Mouse (Mus musculus): ENCODE measurements around the gene Abca1.

The Abca1 gene

DNA sequence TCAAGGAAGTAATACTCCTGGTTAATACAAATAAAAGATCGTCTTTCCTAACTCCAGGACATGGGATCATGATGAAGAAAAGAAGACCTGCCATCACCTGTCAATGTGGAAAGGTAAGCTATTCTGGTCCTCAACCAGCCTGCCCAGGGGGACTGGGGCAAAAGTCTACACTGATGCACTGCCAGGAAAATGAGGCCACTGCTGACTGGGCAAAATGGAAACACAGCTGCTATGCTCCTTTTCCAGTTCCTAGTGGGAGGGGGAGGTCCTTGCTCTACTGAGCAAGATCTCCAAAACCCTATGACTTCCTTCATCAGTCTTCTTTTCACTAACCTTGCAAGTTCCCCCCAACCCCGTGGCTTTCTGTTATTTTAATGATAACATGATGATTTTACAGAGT is 73.1 kb downstream of the Abca1 start:
- in situ Hi-C loops (cut with MboI, MseI): no loop called here

DNA sequence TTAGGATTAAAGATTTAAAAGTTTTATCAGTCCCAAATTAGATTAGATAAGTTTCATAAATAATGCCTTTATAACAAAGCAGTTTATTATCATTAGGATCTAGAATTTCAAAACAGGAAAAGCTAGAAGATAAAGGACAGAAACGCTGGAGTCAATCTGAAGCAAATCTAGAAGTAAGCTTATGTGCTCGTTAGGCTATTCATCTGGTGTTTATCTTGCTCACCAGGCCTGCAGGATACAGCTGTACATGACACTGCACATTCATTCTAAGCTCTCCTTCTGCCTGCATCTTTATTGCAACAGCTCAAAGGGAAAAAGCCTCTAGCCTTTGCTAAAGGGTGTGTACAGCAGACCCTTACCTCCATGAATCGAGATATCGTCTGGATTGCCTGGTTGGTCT is 74.1 kb downstream of the Abca1 start:
- in situ Hi-C loops (cut with MboI, MseI): no loop called here

DNA sequence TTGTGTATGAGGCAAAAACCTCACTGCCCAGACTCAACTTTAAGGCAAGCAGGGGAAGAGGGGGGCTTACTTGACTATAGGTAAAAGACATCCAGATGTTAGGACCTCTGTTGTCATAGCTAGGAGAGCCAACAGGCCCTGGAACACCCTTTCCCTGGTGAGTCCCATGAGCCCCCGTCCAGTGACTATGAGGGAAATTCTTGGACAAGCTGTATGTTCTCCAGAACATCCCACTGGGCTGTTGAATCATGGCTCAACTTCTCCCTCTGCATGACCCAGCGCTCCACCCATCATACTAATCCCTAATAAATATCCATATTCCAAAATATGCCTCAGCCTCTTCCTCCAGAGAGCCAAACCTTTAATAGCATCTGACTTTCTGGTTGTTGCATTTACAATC is 76.6 kb downstream of the Abca1 start:
- in situ Hi-C loops (cut with MboI, MseI): no loop called here

DNA sequence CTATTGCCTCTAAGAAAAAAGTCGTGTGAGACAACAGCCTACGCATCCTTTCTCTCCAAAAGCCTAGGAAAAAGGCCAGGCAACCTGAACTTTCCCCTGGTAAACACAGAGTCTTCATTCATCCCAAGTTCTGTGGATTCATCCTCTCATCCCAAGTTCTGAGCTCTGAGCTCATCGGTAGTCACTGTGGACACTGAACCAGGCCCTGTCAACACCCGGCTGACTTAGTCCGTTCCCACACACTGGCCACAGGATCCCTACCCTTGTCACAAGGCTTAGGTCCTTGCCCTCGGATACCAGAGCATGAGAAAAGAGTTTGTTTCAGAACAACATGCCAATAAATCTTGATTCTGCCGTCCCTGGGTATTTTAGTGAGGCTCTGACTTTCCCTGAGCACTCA is 77.2 kb downstream of the Abca1 start:
- in situ Hi-C loops (cut with MboI, MseI): no loop called here

DNA sequence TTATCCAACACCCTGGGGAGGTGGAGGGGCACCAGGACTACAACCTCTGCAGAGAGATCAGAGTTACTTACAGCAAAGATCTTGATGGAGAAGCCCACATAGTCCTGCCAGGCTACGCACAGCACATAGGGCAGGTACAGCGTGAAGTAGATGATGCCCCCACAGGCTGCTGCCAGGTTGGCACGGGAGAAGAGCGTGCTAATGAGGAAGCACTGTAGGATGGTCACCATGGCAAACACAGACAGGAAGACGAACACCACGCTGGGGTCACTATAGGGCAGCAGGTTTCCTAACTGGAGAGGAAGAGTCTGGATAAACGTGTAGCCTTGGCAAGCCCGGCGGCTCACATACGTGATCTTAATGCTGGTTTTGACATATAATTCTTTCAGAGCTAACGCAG is 77.8 kb downstream of the Abca1 start:
- in situ Hi-C loops (cut with MboI, MseI): no loop called here

DNA sequence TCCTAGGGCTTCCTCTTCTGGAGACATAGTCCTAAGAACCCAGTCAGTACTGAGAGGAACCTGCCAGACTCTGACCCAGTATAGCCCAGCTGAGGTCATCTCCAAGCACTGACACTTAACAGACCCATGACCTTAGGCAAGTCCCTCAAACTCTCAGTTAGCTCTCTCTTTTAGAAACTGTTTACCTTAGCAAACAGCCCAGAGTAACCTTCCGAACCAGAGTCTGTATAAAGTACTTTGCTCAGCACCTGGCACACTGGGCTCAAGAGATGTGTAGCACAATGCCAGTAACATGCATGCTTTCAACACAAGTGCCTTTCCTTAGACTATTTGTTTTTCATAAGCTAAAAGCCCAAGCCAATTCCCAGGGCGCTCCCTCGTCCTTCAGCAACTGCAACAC is 79.4 kb downstream of the Abca1 start:
- in situ Hi-C loops (cut with MboI, MseI): no loop called here

DNA sequence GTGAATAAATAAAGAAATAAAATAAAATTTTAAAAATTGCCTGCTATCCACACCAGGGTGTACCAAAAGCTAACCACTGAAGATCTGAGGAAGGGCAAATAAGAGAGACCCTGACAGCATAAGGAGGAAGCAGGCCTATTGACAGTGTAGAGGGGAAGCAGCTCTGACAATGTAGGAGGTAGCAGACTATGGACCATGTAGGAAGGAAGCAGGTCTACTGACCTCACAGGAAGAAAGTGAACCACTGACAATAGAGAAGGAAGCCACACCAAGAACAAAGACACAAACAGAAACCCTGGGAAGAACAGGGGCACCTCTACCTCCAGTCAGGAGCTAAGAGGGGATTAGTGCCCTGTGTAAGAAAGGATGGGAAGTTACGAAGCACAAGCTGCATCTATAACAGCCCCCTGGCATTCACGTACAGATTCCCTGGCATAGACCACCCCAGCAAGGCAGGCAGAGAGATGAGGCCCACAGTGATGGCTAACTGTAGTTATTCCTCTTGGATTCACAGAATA is 80.8 kb downstream of the Abca1 start:
- in situ Hi-C loops (cut with MboI, MseI): no loop called here

DNA sequence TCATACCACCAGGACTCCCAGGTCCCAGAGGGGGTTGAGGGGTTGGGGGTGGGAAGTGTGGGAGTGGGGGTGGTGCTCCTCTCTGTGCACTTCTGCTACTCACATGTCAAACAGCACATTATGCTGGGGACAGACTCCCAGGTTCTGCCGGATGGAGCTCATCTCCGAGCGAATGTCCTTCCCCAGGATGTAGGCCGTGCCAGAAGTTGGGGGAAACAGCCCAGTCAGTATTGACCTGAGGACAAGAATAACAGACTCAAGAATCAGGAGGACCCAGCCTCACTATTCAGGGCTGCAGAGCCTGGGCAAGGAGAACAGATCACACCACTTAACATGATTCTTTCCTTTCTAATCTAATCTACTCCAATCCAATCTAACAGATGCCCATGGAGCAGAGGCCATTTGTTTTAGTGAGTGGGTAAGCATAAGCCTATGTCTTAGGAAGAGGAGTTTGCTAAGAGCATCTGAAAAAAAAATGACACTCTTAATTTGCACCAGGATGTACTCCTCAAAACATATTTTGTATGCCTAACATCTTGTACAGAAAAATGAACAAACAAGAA is 82.8 kb downstream of the Abca1 start:
- in situ Hi-C loops (cut with MboI, MseI): no loop called here

DNA sequence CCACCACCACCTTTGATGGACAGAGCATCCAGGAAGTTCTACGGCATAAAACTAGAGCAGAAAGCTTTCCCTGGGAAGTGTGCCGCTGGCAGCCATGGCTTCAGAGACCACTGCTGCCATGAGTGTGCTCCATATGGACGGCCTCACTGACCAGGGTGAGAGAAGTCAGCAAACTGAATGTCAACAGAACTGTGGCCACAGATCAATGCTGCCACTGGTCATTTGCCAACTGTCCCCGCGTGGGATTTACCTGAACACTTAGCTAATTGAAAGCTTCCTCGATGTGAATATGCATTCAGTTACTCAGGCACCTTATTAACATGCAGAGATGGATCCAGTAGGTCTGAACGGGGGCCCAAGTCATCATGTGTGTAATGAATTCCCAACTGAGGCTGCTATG is 86.7 kb downstream of the Abca1 start:
- in situ Hi-C loops (cut with MboI, MseI): no loop called here

DNA sequence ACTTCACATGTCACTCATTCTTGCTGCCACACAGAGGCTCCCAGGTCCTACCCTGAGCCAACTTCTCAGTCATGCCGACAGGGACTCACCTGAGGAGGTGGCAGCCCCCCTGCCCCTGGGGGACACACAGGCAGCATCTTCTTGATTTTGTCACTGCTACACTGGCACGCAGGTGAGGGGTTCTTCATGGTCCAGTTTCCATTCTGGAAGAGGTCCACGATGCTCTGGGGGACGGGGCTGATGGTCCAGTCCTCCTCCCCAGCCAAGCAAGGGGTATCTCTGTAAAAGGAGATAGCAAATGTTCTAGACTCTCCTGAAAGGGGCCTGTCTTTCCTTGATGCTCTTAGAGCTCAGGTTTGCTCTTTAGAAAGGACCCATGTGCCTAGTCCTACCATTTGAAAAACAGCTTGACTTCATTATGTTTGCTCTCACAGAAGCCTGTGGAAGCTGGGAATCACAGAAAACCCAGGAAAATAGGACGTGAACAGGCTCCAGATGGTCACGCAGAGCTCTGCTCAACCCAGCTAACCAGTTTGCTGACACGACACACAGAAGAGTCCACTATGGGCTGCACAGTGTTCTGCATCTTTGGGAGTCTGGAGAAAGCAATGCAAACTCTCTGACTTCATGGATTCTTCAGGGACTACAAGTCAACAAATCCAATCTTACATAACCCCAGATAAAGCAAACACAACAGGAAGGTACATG is 97.2 kb downstream of the Abca1 start:
- in situ Hi-C loops (cut with MboI, MseI): no loop called here

DNA sequence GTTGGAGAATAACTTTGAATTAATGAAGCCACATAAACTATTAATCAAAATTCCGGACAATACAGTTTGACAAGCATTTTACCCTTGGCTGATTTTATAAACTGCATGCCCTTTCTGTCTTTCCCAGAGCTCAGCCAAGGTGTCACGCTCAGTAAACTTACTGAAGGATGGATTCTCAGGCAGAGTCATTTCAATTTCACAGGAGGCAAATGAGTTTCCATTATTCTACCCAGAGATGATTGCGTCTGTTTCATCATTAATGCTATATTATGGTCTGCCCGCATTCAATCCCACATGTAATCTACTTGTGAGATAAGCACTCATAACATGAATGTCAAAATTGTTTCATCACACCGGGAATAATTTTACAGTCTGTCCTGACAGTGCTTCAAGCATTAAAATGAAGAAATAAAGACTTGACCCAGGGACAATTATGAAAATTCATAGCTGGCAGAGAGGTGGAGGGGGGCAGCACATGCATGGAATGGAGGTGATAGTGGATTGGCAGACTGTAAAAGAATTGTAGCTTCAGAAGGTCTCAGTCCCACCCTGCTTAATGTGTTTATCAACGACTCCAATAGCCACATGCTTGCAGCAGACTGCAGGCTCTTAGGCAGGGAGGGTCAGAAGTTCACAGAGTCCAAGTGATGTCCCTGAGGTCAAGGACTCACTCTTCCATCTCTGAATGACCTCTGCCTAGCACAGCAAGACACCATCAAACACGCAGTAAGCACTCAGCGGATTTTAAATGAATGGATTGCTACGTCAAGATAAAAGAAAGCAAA is 113.3 kb downstream of the Abca1 start:
- in situ Hi-C loops (cut with MboI, MseI): no loop called here

DNA sequence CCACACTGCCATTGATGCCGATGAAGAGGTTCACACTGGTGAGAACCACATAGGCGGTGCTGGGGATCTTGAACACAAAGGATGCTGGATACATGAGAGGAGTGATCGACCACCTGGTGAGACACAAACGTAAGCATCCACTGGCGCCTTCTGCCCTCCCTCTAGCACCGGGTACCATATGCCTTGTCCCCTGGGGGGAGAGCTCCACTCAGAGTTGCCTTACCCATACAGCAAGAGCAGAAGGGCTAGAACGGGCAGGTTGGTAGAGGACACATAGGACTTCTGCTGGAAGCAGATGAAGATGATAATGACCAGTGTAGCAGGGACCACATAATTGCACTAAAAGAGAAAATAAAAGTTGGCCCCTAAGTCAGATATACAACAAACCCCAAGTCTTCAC is 113.9 kb downstream of the Abca1 start:
- in situ Hi-C loops (cut with MboI, MseI): no loop called here

DNA sequence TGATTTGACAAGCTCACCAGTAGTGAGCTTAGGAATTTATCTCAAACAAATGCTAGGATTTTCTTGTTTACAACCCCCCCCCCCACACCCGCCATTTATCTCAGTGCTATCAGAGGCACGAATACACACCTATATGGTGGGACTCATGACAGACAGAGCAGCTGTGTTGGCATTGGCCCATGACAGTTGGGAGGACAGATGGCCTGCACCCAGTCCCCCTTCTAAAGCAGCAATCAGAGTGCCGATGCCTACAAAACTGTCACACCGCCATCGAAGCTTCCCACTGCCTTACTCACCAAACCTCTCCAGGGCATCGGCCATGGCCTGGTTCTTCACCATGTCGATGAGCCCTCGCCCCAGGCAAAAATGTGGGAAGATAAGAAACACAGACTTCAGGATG is 115.9 kb downstream of the Abca1 start:
- in situ Hi-C loops (cut with MboI, MseI): no loop called here

DNA sequence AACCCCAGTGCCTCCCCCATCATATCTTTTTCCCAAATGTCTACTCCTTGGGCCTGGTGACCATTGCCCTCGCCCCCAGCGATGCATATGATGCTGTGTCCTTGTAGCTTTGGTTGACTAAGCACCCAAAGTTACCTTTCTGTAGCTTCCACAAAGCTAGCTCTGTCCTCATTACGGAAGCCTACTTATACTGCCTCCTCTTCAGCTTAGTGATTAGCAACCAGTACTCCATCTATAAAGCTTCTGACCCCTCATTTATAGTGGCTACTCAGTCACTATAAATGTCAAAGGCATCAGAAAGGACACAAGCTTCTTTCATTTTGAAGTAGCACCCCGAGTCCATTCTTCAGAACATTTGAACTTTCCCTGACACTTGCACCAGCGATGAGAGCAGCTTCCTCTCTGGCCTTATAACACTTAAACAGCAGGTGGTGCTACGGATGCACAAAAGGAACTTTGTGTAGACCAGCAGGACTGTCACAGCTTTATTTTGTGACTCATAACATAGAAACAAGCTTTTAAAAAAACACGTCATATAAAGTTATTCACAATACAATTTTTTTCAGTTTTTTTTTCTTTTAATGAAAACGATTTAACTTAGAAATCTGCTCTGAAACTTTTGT is 129.3 kb downstream of the Abca1 start:
- in situ Hi-C loops (cut with MboI, MseI): no loop called here

DNA sequence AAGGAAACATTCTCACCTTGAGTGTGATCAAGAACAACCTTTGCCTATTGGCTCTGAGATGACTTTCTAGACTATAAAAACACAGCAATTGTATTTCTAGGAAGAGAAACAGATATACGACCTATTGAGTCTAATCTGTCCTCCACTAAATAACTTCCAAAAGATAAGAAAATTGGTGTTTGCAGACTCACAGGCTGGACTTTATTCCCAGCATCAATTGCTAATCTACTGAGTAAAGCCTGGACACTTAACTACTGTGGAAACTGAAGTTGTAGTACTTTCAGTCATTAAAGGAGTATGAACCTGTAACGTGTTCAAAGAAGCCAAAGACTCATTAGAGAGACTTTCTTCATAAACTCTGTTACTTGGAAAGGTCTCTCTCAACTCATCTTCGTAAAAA is 131.9 kb downstream of the Abca1 start:
- in situ Hi-C loops (cut with MboI, MseI): no loop called here

DNA sequence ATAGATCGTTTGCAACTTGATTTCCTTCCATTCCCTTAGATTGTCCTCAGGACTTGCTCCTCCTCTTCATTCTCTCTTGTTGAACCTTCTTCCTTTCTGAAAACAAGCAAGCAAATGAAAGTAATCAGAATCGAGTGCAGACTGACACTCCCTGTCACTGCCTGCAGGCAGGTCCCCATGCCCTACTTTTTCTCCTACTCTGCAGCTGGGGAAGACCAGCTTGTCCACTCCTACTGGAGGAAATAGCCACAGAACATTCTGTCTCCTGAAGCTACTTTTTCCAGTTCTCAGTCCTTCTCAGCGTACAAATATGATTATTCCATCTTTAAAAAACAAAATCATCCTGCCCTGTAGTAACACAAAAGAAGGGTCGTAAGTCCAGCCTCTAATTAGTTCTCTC is 135.3 kb downstream of the Abca1 start:
- in situ Hi-C loops (cut with MboI, MseI): no loop called here

DNA sequence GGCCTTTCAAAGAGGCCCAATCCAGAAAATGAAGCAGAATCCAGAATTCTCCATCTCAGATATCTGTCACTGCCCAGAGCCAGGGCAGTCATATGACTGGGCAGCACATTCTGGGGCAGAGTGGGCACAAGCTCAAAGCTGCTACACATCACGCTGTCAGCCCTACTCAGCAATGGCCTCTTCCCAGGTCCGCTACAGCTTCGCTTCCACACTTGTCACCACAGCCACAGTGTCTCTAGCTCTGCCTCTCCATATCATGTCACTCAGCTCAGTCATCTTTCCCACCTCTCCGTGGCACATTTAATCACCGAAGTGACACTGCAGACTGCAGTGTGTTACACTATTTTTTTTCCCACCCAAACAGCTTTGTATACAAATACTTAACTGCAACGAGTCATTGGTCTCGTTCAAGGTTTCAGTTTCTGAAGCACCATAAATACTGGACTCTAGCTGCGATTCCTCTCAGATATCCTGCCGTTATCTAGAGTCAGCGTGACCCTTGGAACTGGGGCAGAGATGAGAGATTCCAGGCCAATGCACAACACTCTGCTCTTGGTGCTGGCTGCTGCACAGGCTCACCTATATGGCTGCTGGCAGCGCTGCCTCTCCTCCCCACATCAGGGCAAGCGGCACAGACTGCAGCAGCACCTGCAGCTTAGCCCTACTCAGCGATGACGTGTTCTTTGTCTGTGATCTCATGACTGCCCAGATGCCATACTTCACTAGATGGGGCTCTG is 136.3 kb downstream of the Abca1 start:
- in situ Hi-C loops (cut with MboI, MseI): no loop called here

DNA sequence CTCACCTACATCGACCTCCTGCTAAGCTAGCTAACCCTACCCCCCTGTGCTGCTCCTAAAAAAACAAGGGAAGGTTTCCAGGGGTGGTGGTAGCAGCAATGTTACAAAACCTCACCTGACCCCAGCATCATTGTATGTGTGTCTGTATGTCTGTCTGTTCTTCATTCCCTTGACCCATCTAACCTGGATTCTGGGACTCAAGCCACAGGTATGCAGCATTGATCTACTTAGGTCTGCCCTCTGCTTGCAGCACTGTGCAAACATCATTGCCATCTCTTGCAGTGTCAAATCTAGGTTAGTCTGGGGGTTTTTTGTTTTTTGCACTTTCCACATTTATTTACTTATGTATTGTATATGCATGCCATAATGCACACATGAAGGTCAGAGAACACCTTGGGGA is 141.3 kb downstream of the Abca1 start:
- in situ Hi-C loops (cut with MboI, MseI): no loop called here

DNA sequence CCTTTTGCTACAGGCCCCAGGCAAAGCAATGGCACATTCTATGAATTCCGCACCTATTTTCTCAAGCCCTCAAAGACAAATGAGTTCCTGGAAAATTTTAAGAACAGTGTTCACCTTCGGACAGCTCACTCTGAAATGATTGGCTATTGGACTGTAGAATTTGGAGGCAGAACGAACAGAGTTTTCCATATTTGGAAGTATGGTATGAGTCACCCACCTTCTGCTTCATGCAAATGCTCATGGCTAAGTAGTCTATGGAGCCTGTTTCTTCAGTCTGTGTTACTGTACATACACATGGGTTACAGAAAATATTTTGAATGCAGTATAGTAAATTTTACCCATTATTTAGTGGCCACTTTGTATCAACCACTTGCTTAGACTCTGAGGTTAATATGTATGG is 144.7 kb downstream of the Abca1 start:
- in situ Hi-C loops (cut with MboI, MseI): no loop called here

DNA sequence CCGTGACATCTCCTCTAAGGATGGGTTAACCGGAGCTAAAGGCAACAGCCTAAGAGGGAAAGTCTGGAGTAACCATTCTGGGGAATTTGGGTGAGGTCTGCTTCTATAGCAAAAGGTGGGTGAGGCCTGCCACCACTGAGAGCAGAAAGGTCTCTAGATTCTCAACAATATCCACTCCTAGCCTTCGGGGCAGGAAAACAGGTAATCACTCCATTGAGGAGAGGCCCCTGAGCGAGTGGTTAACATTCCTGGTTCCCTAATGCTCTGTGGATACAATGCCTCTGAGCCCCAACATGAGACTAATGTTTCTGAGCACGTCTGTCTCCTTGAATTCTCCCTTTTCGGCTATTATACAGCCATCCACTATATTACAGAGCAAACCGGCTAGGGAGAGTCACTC is 145.3 kb downstream of the Abca1 start:
- in situ Hi-C loops (cut with MboI, MseI): no loop called here

DNA sequence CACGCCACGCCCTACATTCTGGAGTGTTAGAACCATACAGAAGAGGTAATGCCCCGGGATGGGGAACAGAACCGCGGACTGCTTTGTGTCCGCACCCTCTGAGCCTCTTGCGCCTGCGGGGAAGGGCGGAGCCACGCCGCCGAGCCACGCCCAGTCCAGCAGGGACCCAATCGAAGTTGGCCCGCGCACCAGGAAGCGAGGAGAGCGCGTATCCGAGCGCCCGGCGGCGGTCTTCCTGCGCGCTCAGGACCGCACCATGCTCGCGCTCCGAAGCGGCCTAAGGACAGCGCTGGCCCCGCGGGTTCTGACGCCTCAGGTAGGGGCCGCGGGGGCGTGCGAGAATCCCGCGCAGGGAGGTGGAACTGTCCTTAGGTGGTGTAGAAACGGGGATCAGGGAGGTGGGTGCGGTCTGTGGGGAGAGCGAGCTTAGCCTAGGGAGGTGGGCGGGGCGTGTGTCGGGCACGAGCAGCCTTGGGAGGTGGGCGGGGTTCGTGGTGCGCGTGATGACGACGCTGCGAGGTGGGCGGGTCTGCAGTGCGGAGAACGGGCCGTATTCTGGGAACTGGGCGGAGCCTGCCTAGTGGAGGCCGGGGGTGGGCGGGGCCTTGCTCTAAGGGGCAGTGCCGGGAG is 147.8 kb downstream of the Abca1 start, which contains the start of gene Nipsnap3b:
Gene Nipsnap3b (plus strand): TSS at position 149 of the 630 bp plus-strand sequence.
- in situ Hi-C loops (cut with MboI, MseI): no loop called here

Measured in T-helper 1 cell (primary cell).